Mouse (Mus musculus) lung, embryonic 15.5 days (tissue): Measurements from ENCODE around the gene Ccdc9b. TPM values are rescaled to one million over a fixed set of nuclear protein-coding genes. Genes with fewer than 3 reads are reported as not detected.

ENCODE experiments used
- ATAC-seq: fragments of 200-750 bp; cut with Nextera tagmentation; 2 replicates; pipeline ENCODE4 v1.8.0; 2017; ENCODE audit warnings: moderate number of reproducible peaks, borderline replicate concordance; ENCODE audit not compliant: low FRiP score, low TSS enrichment; ENCODE audit errors: extremely low read depth
- H3K27ac ChIP-seq: fragments of 300-500 bp; sonication (generic); 2 replicates; pipeline ENCODE4 v1.5.1; 2015; ENCODE audit warnings: moderate library complexity, mild to moderate bottlenecking, inconsistent platforms
- H3K27me3 ChIP-seq: fragments of 300-500 bp; sonication (generic); 2 replicates; pipeline ENCODE4 v1.6.1; 2015; ENCODE audit warnings: inconsistent platforms
- H3K36me3 ChIP-seq: fragments of 300-500 bp; sonication (generic); 2 replicates; pipeline ENCODE4 v1.6.1; 2015; ENCODE audit warnings: inconsistent platforms
- H3K4me1 ChIP-seq: fragments of 300-500 bp; sonication (generic); 2 replicates; pipeline ENCODE4 v1.6.1; 2015; ENCODE audit warnings: inconsistent platforms
- H3K4me2 ChIP-seq: fragments of 300-500 bp; sonication (generic); 2 replicates; pipeline ENCODE4 v1.6.1; 2015; ENCODE audit warnings: inconsistent platforms, mild to moderate bottlenecking, moderate library complexity
- H3K4me3 ChIP-seq: fragments of 300-500 bp; sonication (generic); 2 replicates; pipeline ENCODE4 v1.5.1; 2015; ENCODE audit warnings: mild to moderate bottlenecking, inconsistent platforms
- H3K9ac ChIP-seq: fragments of 300-500 bp; sonication (generic); 2 replicates; pipeline ENCODE4 v1.6.1; 2015; ENCODE audit warnings: inconsistent platforms
- H3K9me3 ChIP-seq: fragments of 300-500 bp; sonication (generic); 2 replicates; pipeline ENCODE4 v1.6.1; 2016; ENCODE audit warnings: inconsistent platforms
- WGBS: fragments of 180-500 bp; shearing (Covaris S2); methylation state at CpG from one replicate; pipeline ENCODE4 v1.1.7; 2015; 5-methylcytosine and 5-hydroxymethylcytosine counted together
- polyA plus RNA-seq: library from polyadenylated mRNA; unstranded; fragments of >200 nt; fragmentation: Nextera tagmentation; extraction: Ambion mirVana; gene quantifications from 2 replicates; pipeline ENCODE4 v1.2.1, GENCODE M21; 2015

Ccdc9b gene
- polyA plus RNA-seq, 1 experiment from 2014 or later = 0.98 TPM

DNA sequence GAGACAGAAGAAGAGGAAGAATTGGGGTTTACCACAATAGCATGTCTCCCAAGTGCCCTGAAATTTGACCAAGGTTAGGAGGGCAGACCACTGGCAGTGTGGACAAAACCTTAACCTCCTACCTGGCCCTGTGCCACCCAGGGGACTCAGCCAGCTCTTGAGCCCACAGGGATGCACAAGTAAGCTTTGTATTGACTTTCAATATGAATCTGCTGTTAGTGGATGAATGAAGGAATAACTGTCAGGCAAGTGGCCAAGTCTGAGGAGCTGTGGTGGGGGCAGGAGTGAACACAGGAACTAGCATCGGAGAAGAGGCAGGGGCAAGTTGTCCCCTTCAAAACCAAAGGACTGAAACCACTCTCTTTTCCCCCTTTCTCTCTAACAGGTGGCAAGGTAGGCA, 12.9 kb upstream of the Ccdc9b start:
- Histone ChIP-seq H3K4me1 (peaks cover 30% of the 10 kb centered on the region), H3K36me3 (no peaks in the 10 kb centered on the region), H3K27me3 (peaks cover 5% of the 10 kb centered on the region), H3K4me2 (no peak overlapping the region), H3K9ac (no peak overlapping the region), H3K9me3 (no peaks in the 10 kb centered on the region), H3K27ac (peak overlapping the region; percentile 69), H3K4me3 (no peak overlapping the region)
- ATAC-seq = no peak
- 23% methylated on average over 1 of the region's 1 CpGs for WGBS

DNA sequence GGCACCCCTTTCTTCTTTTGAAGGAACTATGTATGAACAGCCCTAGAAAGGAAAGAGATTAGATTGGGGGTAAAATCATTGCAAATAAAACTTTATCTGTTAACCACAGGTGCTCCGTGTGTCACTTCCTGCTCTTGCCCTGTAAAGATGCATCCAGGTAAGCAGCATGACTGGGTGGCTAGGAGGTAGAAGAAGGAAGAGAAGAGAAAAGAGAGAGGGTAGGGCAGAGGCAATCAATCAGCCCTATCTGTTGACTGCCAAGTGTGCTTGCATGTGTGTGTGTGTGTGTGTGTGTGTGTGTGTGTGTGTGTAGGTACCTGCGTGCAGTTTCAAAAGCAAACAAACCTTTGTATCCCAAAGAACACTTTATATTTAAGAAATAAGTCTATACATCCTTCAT, 12.1 kb upstream of the Ccdc9b start:
- H3K9me3 ChIP-seq = no peaks in the 10 kb centered on the region
- no peak for ATAC-seq
- WGBS = 59% methylated on average over 2 of the region's 2 CpGs
- H3K4me1 ChIP-seq = peaks cover 25% of the 10 kb centered on the region
- no peak overlapping the region for H3K4me3 ChIP-seq
- H3K27me3 ChIP-seq = no peaks in the 10 kb centered on the region
- no peaks in the 10 kb centered on the region for H3K36me3 ChIP-seq
- no peak overlapping the region for H3K4me2 ChIP-seq
- H3K27ac ChIP-seq = no peak overlapping the region
- no peak overlapping the region for H3K9ac ChIP-seq

DNA sequence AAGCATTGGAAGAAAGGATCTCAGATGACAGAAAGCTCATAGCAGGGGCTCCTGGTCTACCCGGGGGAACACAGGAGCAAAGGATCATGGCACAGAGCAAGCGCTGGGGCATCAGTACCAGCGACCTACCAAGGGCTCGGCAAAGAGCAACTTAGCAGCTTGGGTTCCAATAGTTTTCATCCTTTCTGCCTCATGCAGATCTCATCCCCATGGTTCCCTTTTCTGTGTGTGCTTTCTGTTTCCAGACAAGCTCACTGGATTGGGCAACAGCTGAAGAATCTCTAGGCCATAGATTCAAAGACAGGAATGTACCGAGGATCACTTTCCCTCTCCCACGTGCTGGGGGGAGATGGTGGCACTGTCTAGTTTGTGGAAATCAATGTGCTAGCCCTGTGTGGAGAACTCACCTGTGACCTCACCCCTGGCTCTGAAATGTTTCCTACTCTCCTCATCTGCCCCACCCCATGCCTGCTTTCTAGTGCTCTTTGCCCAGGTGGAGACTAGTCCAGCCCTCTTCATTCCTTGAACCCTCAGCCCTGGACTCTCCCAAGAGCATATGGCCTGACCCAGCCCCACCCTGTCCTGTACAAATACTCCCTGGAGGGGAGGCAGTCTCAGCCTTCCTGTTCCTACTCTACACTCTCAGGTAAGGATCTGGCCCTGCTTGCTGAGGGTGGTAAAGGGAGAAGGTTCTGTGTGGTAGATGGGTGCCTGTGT, 9.9 kb upstream of the Ccdc9b start, which contains the start of gene Phgr1:
Gene Phgr1, plus strand, starts transcription at position 612 of the 717 bp plus-strand sequence.
- 70% methylated on average over 6 of the region's 6 CpGs for WGBS
- Histone ChIP-seq H3K4me2 (no peak within 1 kb of the TSS), H3K4me3 (no peak within 1 kb of the TSS), H3K4me1 (peaks cover 18% of the 10 kb centered on the region), H3K9me3 (no peaks in the 10 kb centered on the region), H3K27ac (no peak within 1 kb of the TSS), H3K36me3 (no peaks in the 10 kb centered on the region), H3K27me3 (no peaks in the 10 kb centered on the region), H3K9ac (no peak within 1 kb of the TSS)
- ATAC-seq = no peak; the same call in 1 of the 2 replicates

GRCm38 (mm10) chr2:118766041-118767033, 3.9 kb upstream of the Ccdc9b start:
- no peak overlapping the region for H3K9ac ChIP-seq
- H3K27ac ChIP-seq = no peak overlapping the region
- H3K27me3 ChIP-seq = no peaks in the 10 kb centered on the region; the same call in 1 of the 2 replicates
- 60% methylated on average over 10 of the region's 10 CpGs for WGBS
- peaks cover 30% of the 10 kb centered on the region for H3K4me1 ChIP-seq
- no peak overlapping the region for H3K4me2 ChIP-seq
- no peak for ATAC-seq
- no peaks in the 10 kb centered on the region for H3K36me3 ChIP-seq
- no peaks in the 10 kb centered on the region for H3K9me3 ChIP-seq
- no peak overlapping the region for H3K4me3 ChIP-seq

- no peak overlapping the region for H3K27ac ChIP-seq
- H3K4me3 ChIP-seq = no peak overlapping the region
- peaks cover 39% of the 10 kb centered on the region for H3K4me1 ChIP-seq
- H3K9ac ChIP-seq = no peak overlapping the region
- no peaks in the 10 kb centered on the region for H3K36me3 ChIP-seq
- H3K4me2 ChIP-seq = no peak overlapping the region
- H3K9me3 ChIP-seq = no peaks in the 10 kb centered on the region
- ATAC-seq = no peak
- WGBS = 84% methylated on average over 5 of the region's 5 CpGs
- no peaks in the 10 kb centered on the region; the same call in 1 of the 2 replicates for H3K27me3 ChIP-seq
Measured at GRCm38 (mm10) chr2:118764875-118765274, 2.4 kb upstream of the Ccdc9b start.

DNA sequence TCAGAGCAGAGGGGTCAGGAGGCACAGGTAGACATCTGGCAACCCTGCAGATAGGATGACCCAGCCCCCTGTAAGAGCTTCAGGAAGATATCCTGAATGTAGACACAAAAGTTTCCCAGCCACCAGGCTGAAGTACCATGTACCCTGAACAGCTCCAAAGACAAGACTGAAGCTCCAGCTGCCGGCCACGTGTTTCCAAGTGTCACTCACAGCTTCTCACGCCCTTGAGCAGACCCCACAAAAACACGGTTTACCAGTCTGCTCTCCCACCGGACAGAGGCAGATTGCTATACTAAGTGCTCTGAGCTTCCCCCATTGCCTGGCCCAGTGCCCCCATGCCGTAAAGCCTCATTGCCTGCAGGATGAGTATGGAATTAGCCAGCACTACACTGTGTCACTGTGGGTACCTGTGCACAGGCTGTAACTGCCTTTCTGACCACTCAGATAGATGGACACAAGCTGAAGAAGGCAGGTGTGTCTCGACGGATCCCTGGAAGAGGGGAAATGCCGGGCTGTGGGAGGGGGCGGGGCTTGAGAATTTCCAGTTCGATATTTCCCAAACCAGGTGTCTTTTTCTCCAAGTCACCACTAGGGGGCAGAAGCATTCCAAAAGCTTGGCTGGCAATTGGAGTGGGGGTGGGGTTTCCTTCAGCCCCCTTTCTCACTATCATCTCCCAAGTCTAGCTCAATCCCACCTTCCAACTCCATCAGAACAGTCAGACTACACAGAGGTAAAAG, 1.8 kb upstream of the Ccdc9b start:
- Histone ChIP-seq H3K36me3 (no peaks in the 10 kb centered on the region), H3K9ac (no peak overlapping the region), H3K4me2 (0 out of 2 replicates have a peak overlapping the region, but pooled peaks have one; percentile 6), H3K9me3 (no peaks in the 10 kb centered on the region), H3K4me3 (no peak overlapping the region), H3K4me1 (peaks cover 39% of the 10 kb centered on the region), H3K27ac (peak overlapping the region; percentile 91; the same call in 1 of the 2 replicates), H3K27me3 (no peaks in the 10 kb centered on the region; the same call in 1 of the 2 replicates)
- no peak for ATAC-seq
- WGBS = 19% methylated on average over 11 of the region's 11 CpGs

GRCm38 (mm10) chr2:118763469-118763868, 1.0 kb upstream of the Ccdc9b start:
- Histone ChIP-seq H3K36me3 (no peaks in the 10 kb centered on the region), H3K4me3 (no peak overlapping the region), H3K4me2 (no peak overlapping the region), H3K9me3 (no peaks in the 10 kb centered on the region), H3K4me1 (peaks cover 39% of the 10 kb centered on the region), H3K27ac (peak overlapping the region; percentile 91), H3K27me3 (no peaks in the 10 kb centered on the region; the same call in 1 of the 2 replicates), H3K9ac (no peak overlapping the region)
- ATAC-seq = no peak
- WGBS = 58% methylated on average over 7 of the region's 7 CpGs

DNA sequence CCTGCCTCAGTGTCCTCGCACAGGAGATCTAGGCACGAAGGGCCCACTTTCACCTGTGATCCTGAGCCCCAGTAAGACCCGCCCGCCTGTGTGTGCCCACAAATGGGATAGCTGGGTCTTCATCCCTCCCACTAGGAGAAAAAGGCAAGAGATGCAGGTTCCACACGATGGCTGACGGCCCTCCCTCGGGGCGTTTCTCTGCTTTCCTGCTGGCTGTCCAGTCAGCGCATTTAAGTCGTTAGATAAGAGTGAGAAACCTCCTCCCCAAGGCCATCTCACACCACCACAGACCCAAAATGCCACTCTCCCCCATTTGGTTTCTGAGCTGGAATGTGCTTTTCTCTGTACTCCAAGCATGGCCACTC, 305 bp upstream of the Ccdc9b start:
- Histone ChIP-seq H3K4me3 (peak overlapping the region; percentile 21), H3K27me3 (no peaks in the 10 kb centered on the region; the same call in 1 of the 2 replicates), H3K27ac (peak overlapping the region; percentile 91), H3K4me2 (peak overlapping the region; percentile 52), H3K9me3 (no peaks in the 10 kb centered on the region), H3K4me1 (peaks cover 39% of the 10 kb centered on the region), H3K9ac (peak overlapping the region; percentile 31; the same call in 1 of the 2 replicates), H3K36me3 (no peaks in the 10 kb centered on the region)
- 3% methylated on average over 10 of the region's 10 CpGs for WGBS
- no peak for ATAC-seq

GRCm38 (mm10) chr2:118761358-118761757, 1.1 kb downstream of the Ccdc9b start:
- Histone ChIP-seq H3K4me1 (peaks cover 39% of the 10 kb centered on the region), H3K9ac (peak overlapping the region; percentile 24; the same call in 1 of the 2 replicates), H3K36me3 (no peaks in the 10 kb centered on the region), H3K4me3 (no peak overlapping the region), H3K27me3 (no peaks in the 10 kb centered on the region; the same call in 1 of the 2 replicates), H3K4me2 (peak overlapping the region; percentile 52), H3K27ac (peak overlapping the region; percentile 91), H3K9me3 (no peaks in the 10 kb centered on the region)
- WGBS = 82% methylated on average over 12 of the region's 12 CpGs
- ATAC-seq = no peak

DNA sequence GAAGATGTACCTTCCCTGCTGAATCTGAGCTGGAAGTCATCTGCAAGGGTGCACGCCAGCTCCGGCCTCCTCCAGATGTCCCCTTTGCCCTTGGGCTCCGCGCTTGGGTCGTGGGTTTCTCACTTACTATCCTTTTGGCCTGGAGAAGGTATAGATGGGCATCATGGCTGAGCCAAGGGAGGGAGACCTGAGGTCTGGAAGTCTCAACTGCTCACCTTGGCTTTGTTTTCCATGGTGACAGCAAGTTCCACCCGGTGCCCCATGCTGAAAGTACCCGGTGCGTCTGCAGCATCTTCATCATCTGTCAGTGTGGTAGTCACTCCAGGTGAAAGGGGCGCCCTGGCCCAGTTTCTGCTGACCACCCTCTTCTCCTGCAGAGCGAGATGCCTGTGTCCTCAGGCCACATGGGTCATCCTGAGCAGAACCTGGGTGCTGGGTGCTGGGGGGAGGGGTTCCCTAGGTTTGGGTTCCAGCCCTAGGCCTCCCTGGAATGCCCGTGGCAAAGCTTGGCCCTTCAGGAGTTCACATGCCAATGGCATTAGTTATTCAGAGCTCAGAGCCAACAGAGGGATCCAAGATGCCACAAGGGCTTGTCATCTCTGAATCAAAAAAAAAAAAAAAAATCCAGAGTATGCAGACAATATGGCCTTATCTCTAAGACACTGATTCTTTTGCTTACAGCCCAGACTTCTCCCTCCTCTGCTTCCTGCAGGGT, 2.0 kb downstream of the Ccdc9b start:
- WGBS = 86% methylated on average over 11 of the region's 11 CpGs
- Histone ChIP-seq H3K4me1 (peaks cover 39% of the 10 kb centered on the region), H3K36me3 (no peaks in the 10 kb centered on the region), H3K4me3 (no peak overlapping the region), H3K27me3 (no peaks in the 10 kb centered on the region; the same call in 1 of the 2 replicates), H3K9ac (no peak overlapping the region), H3K4me2 (no peak overlapping the region), H3K9me3 (no peaks in the 10 kb centered on the region), H3K27ac (no peak overlapping the region)
- ATAC-seq = no peak

DNA sequence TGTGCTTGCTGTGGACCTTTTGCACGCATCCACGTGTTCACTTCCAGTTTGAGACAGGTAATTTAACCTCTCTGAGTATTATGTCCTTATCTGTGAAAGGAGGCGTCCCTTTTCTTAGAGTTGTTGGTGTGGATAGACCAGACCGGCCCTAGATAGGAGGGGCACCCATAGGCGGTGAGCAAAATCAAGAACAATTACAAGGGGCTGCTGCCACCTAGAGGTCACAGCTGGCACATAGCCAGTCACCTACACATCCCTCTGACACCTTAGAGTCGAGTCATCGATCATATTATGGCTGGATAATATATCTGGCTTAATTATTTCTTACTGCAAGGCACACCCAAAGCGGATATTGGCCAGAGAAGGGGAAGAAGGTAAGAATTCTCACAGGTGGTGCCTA, 2.6 kb downstream of the Ccdc9b start:
- Histone ChIP-seq H3K36me3 (no peaks in the 10 kb centered on the region), H3K27me3 (no peaks in the 10 kb centered on the region; the same call in 1 of the 2 replicates), H3K27ac (no peak overlapping the region), H3K4me1 (peaks cover 39% of the 10 kb centered on the region), H3K9me3 (no peaks in the 10 kb centered on the region), H3K9ac (no peak overlapping the region), H3K4me2 (no peak overlapping the region), H3K4me3 (no peak overlapping the region)
- no peak for ATAC-seq
- WGBS = 18% methylated on average over 8 of the region's 8 CpGs
